In the genomic region with DNA sequence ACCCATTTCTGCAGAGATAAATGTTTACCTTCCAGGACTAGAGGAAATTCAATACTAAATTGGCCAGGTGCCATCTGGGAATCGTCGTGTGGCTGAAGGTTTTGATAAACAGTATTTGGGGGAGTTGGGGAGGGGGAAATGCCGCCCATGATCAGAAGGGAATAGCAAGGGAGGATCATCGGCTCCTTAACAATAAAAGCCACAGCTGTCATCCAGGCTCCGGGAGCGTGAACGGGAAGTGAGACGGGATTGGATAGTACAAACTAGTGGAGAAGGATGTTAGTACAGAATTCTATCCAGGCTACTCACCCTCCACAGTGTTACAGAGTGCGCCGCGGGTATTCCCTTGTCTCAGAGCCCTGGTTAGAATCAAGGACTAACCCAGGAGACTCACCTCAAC, we compare ENCODE assay signal across 14 mouse cellular contexts.
DNase-seq lines count a peak whose midpoint lies in the region; ATAC-seq and TF ChIP-seq lines count a peak whose summit lies in the region.
"Had no signal": no experiment of that assay in that cellular context is flagged by ENCODE, and none has a peak within 500 bp of the region (broad histone marks: within the 10 kb centered on the region; RNA-seq: fewer than 3 reads in every experiment).

No protein-coding gene starts in this region.

- H3K4me3 ChIP-seq in forebrain, embryonic 14.5 days (ENCODE audit: low read depth, low read length), result no peak overlapping the region
- no peak overlapping the region for H3K4me3 ChIP-seq in forebrain, postnatal 0 days (ENCODE audit: low read depth, low read length)
- H3K4me3 ChIP-seq in lung, embryonic 15.5 days, result no peak overlapping the region
- H3K4me3 ChIP-seq in embryonic facial prominence, embryonic 13.5 days, result no peak overlapping the region
- no peak overlapping the region for H3K4me3 ChIP-seq in midbrain, embryonic 14.5 days (replicated peaks; ENCODE audit: low read depth, low read length)
- H3K4me3 ChIP-seq: heart, embryonic 15.5 days; liver, embryonic 15.5 days had no signal

- no peak for TF ChIP-seq CTCF in forebrain, postnatal 0 days (IDR thresholded peaks at IDR 0.05; ENCODE audit: low read depth)

- DNase-seq in forebrain, embryonic 14.5 days (ENCODE audit: low spot score), result peak; percentile 25
- DNase-seq in forebrain, postnatal 0 days, result no peak
- DNase-seq in lung, postnatal 36 days, result no peak
- peak; percentile 42 for DNase-seq in midbrain, embryonic 14.5 days
- DNase-seq in adrenal gland, postnatal 14 days, result no peak
- DNase-seq in adrenal gland, adult 2 months, result no peak
- DNase-seq: B cell, adult 2 months; cerebellum, adult 2 months; layer of hippocampus, adult 9-11 months; thymus, adult 2 months had no signal

- no peak for ATAC-seq in forebrain, embryonic 14.5 days
- ATAC-seq in forebrain, postnatal 0 days, result no peak
- peak; percentile 57; the same call in 1 of the 2 replicates for ATAC-seq in lung, embryonic 15.5 days (ENCODE audit: borderline replicate concordance, extremely low read depth, low FRiP score, low TSS enrichment)
- no peak for ATAC-seq in embryonic facial prominence, embryonic 13.5 days (ENCODE audit: insufficient number of reproducible peaks, insufficient read depth, low FRiP score, low TSS enrichment, low read depth)
- ATAC-seq in midbrain, embryonic 14.5 days (ENCODE audit: low FRiP score, low TSS enrichment), result no peak

- peaks cover 4% of the 10 kb centered on the region; the same call in 1 of the 2 replicates for H3K4me1 ChIP-seq in forebrain, embryonic 14.5 days (ENCODE audit: control insufficient read depth, insufficient read depth, low read length)
- H3K4me1 ChIP-seq in forebrain, postnatal 0 days (ENCODE audit: insufficient read depth), result 0 out of 2 replicates have a peak, but pooled peaks cover 6% of the 10 kb centered on the region
- H3K4me1 ChIP-seq in lung, embryonic 15.5 days, result peaks cover 3% of the 10 kb centered on the region; the same call in 1 of the 2 replicates
- peaks cover 15% of the 10 kb centered on the region for H3K4me1 ChIP-seq in embryonic facial prominence, embryonic 13.5 days
- 0 out of 2 replicates have a peak, but pooled peaks cover 4% of the 10 kb centered on the region for H3K4me1 ChIP-seq in midbrain, embryonic 14.5 days (ENCODE audit: control insufficient read depth, insufficient read depth, low read length)
- H3K4me1 ChIP-seq: heart, embryonic 15.5 days; liver, embryonic 15.5 days had no signal

- WGBS in forebrain, embryonic 14.5 days, result 44% methylated on average over 11 of the region's 11 CpGs
- 46% methylated on average over 11 of the region's 11 CpGs for WGBS in forebrain, postnatal 0 days
- 36% methylated on average over 11 of the region's 11 CpGs for WGBS in lung, embryonic 15.5 days
- 39% methylated on average over 11 of the region's 11 CpGs for WGBS in embryonic facial prominence, embryonic 13.5 days
- 52% methylated on average over 11 of the region's 11 CpGs for WGBS in midbrain, embryonic 14.5 days

- H3K9ac ChIP-seq in forebrain, embryonic 14.5 days (ENCODE audit: low read length), result no peak overlapping the region
- no peak overlapping the region for H3K9ac ChIP-seq in forebrain, postnatal 0 days
- H3K9ac ChIP-seq in lung, embryonic 15.5 days, result no peak overlapping the region
- no peak overlapping the region for H3K9ac ChIP-seq in embryonic facial prominence, embryonic 13.5 days
- no peak overlapping the region for H3K9ac ChIP-seq in midbrain, embryonic 14.5 days (replicated peaks; ENCODE audit: low read length)
- H3K9ac ChIP-seq: heart, embryonic 15.5 days; liver, embryonic 15.5 days had no signal

- H3K27ac ChIP-seq in forebrain, embryonic 14.5 days (ENCODE audit: low read depth, low read length), result no peak overlapping the region
- H3K27ac ChIP-seq in forebrain, postnatal 0 days (ENCODE audit: low read depth, low read length), result no peak overlapping the region
- H3K27ac ChIP-seq in lung, embryonic 15.5 days, result no peak overlapping the region
- H3K27ac ChIP-seq in embryonic facial prominence, embryonic 13.5 days, result no peak overlapping the region
- H3K27ac ChIP-seq in midbrain, embryonic 14.5 days (replicated peaks; ENCODE audit: low read depth, low read length), result peak overlapping the region; percentile 13; the same call in 1 of the 2 replicates
- H3K27ac ChIP-seq: heart, embryonic 15.5 days; liver, embryonic 15.5 days had no signal

- no peak overlapping the region for H3K4me2 ChIP-seq in forebrain, embryonic 14.5 days (ENCODE audit: low read length)
- H3K4me2 ChIP-seq in forebrain, postnatal 0 days (ENCODE audit: low read depth), result no peak overlapping the region
- peak overlapping the region; percentile 30 for H3K4me2 ChIP-seq in lung, embryonic 15.5 days
- H3K4me2 ChIP-seq in embryonic facial prominence, embryonic 13.5 days, result peak overlapping the region; percentile 11; the same call in 1 of the 2 replicates
- no peak overlapping the region for H3K4me2 ChIP-seq in midbrain, embryonic 14.5 days (ENCODE audit: low read length)
- H3K4me2 ChIP-seq: heart, embryonic 15.5 days; liver, embryonic 15.5 days had no signal

- no peaks in the 10 kb centered on the region for H3K9me3 ChIP-seq in forebrain, embryonic 14.5 days (replicated peaks; ENCODE audit: control insufficient read depth, low read length)
- no peaks in the 10 kb centered on the region for H3K9me3 ChIP-seq in forebrain, postnatal 0 days (ENCODE audit: low read length)
- H3K9me3 ChIP-seq in lung, embryonic 15.5 days, result no peaks in the 10 kb centered on the region
- no peaks in the 10 kb centered on the region for H3K9me3 ChIP-seq in embryonic facial prominence, embryonic 13.5 days
- H3K9me3 ChIP-seq in midbrain, embryonic 14.5 days (ENCODE audit: control insufficient read depth, low read length), result no peaks in the 10 kb centered on the region
- H3K9me3 ChIP-seq: heart, embryonic 15.5 days had no signal

- H3K27me3 ChIP-seq in forebrain, embryonic 14.5 days (replicated peaks; ENCODE audit: control insufficient read depth, insufficient read depth, low read length), result no peaks in the 10 kb centered on the region
- no peaks in the 10 kb centered on the region for H3K27me3 ChIP-seq in forebrain, postnatal 0 days (ENCODE audit: insufficient read depth, low read length)
- H3K27me3 ChIP-seq in lung, embryonic 15.5 days, result no peaks in the 10 kb centered on the region
- no peaks in the 10 kb centered on the region for H3K27me3 ChIP-seq in embryonic facial prominence, embryonic 13.5 days
- H3K27me3 ChIP-seq in midbrain, embryonic 14.5 days (ENCODE audit: control insufficient read depth, insufficient read depth, low read length), result no peaks in the 10 kb centered on the region
- H3K27me3 ChIP-seq: heart, embryonic 15.5 days; liver, embryonic 15.5 days had no signal

- no peaks in the 10 kb centered on the region for H3K36me3 ChIP-seq in forebrain, embryonic 14.5 days (ENCODE audit: control insufficient read depth, insufficient read depth, low read length)
- H3K36me3 ChIP-seq in forebrain, postnatal 0 days (ENCODE audit: insufficient read depth), result no peaks in the 10 kb centered on the region
- H3K36me3 ChIP-seq in lung, embryonic 15.5 days, result no peaks in the 10 kb centered on the region
- H3K36me3 ChIP-seq in embryonic facial prominence, embryonic 13.5 days, result no peaks in the 10 kb centered on the region
- no peaks in the 10 kb centered on the region for H3K36me3 ChIP-seq in midbrain, embryonic 14.5 days (ENCODE audit: control insufficient read depth, insufficient read depth, low read length)
- H3K36me3 ChIP-seq: heart, embryonic 15.5 days; liver, embryonic 15.5 days had no signal

Comparison
In these comparisons a context has a peak if more than half of its experiments do, and no peak if none do; other contexts are left out.
1. DNase-seq: peak in forebrain, embryonic 14.5 days (single experiment) and midbrain, embryonic 14.5 days (single experiment); none in forebrain, postnatal 0 days (single experiment), lung, postnatal 36 days (single experiment), adrenal gland, postnatal 14 days (single experiment) and adrenal gland, adult 2 months (single experiment).
2. H3K4me2 ChIP-seq: peak in lung, embryonic 15.5 days (single experiment) and embryonic facial prominence, embryonic 13.5 days (single experiment); none in forebrain, embryonic 14.5 days (single experiment), forebrain, postnatal 0 days (single experiment) and midbrain, embryonic 14.5 days (single experiment).